Mouse (Mus musculus): ENCODE data around the gene Mbtd1.

The Mbtd1 gene

GRCm38 (mm10) chr11:93987026-93987425 is 101.4 kb downstream of the Mbtd1 start:
- CTCF ChIA-PET: interaction anchor here (0.6 to 0.9 kb wide), 2 partner anchors 10 to 17 kb away, joined by 3 to 8 read pairs; no protein-coding TSS in a partner anchor

GRCm38 (mm10) chr11:93987625-93988327 is 102.1 kb downstream of the Mbtd1 start:
- CTCF ChIA-PET: no interaction called here

- CTCF ChIA-PET: no interaction called here
Measured at GRCm38 (mm10) chr11:93988328-93989062, 102.8 kb downstream of the Mbtd1 start.

GRCm38 (mm10) chr11:93994531-93994930 is 108.9 kb downstream of the Mbtd1 start:
- CTCF ChIA-PET: no interaction called here

- CTCF ChIA-PET: no interaction called here
Measured at GRCm38 (mm10) chr11:93995111-93995719, 109.6 kb downstream of the Mbtd1 start.

DNA sequence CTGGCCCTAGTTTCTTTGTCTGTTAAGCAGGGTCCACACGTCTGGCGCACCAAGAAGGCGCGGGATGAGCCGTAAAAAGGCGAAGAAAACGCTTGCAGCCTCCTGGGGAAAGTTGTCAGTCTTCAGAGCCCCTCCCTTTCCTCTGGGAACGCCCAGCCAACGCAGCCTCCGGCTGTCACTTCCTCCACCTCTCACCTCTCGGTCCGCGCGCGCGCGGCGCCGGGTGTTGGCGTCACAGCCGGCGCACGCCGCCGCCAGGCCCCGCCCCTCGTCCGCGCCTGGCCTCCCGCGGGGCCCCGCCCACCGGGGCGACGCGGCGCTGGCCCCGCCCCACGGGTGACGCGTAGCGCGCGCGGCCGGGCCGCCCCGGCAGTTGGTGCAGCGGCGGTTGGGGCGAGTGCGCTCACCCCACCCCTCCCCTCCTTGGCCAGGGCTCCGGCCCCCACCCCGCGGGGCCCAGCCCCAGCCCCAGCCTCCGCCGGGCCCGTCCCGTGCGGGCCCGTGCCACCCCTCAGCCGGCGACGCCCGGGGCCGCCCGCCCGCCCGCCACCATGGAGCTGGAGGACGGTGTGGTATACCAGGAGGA is 110.2 kb downstream of the Mbtd1 start, which contains the start of gene Spag9:
Gene Spag9 (plus strand): TSS at position 372 of the 586 bp plus-strand sequence.
- CTCF ChIA-PET: interaction anchor here (1.1 kb wide), 1 partner anchor 32 kb away, joined by 6 read pairs; no protein-coding TSS in a partner anchor

Measured in spleen, embryonic (tissue).